Mouse (Mus musculus): ENCODE results near the gene Gm21981.

DNA sequence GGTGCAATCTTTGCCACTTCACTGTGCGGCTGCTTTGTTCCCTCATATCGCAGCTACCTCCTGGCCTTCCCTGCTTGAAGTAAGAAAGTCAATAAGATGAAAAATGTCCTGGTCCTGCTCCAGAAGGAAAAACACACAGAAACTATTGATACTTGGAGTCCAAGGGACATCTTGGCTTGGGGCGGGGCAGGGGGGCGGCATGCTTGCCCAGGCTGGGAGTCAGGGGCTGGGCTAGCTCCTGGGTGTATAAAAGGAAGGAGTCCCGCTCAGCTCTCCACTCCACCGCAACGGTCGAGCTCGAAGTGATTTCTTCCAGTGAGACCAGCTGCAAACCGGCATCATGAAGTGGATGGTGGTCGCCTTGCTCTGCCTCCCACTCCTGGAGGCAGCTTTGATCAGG, 32.3 kb upstream of the Gm21981 start, which contains the start of gene Pgc:
- TF ChIP-seq POLR2A (IDR thresholded peaks at IDR 0.05; ENCODE audit: low read depth, low read length) (no peak), CTCF (IDR thresholded peaks at IDR 0.05; ENCODE audit: extremely low read depth, insufficient read length, insufficient replicate concordance, low read depth, low read length) (no peak)

Measured in small intestine, adult 2 months (tissue).